Mouse (Mus musculus) lung, embryonic 16.5 days (tissue): ENCODE measurements at regions not wholly inside any gene's neighbourhood (a gene's known extent, or its start where the extent isn't known, plus 50 kb on each side); places are given as distances from the start of the nearest gene placed in this dataset.

Experiments
- ATAC-seq: fragments of 200-750 bp; cut with Nextera tagmentation; 2 replicates; pipeline ENCODE4 v1.8.0; 2017; ENCODE audit warnings: low read depth, mild to moderate bottlenecking, moderate library complexity
- H3K27ac ChIP-seq: fragments of 300-500 bp; sonication (generic); 2 replicates; pipeline ENCODE4 v1.5.1; 2014; ENCODE audit warnings: mild to moderate bottlenecking, control low read depth, low read length
- H3K27me3 ChIP-seq: fragments of 300-500 bp; sonication (generic); 2 replicates; pipeline ENCODE4 v1.6.1; 2014; ENCODE audit warnings: low read depth, low read length, mixed read lengths; ENCODE audit not compliant: control insufficient read depth, insufficient read depth
- H3K36me3 ChIP-seq: fragments of 300-500 bp; sonication (generic); 2 replicates; pipeline ENCODE4 v1.6.1; 2014; ENCODE audit warnings: low read length; ENCODE audit not compliant: control insufficient read depth, insufficient read depth
- H3K4me1 ChIP-seq: fragments of 300-500 bp; sonication (generic); replicated peaks from 2 replicates; pipeline ENCODE4 v1.6.1; 2014; ENCODE audit warnings: low read length, mixed read lengths; ENCODE audit not compliant: control insufficient read depth, insufficient read depth
- H3K4me2 ChIP-seq: fragments of 300-500 bp; sonication (generic); 2 replicates; pipeline ENCODE4 v1.6.1; 2014; ENCODE audit warnings: low read depth, low read length, control low read depth
- H3K4me3 ChIP-seq: fragments of 300-500 bp; sonication (generic); 2 replicates; pipeline ENCODE4 v1.5.1; 2014; ENCODE audit warnings: mild to moderate bottlenecking, low read length, control low read depth
- H3K9ac ChIP-seq: fragments of 300-500 bp; sonication (generic); 2 replicates; pipeline ENCODE4 v1.6.1; 2014; ENCODE audit warnings: low read length, control low read depth
- H3K9me3 ChIP-seq: fragments of 300-500 bp; sonication (generic); 2 replicates; pipeline ENCODE4 v1.6.1; 2016; ENCODE audit warnings: low read length; ENCODE audit not compliant: control insufficient read depth
- WGBS: fragments of 180-500 bp; shearing (Covaris S2); extraction: QIAGEN DNeasy Blood & Tissue Kit; methylation state at CpG from one replicate; pipeline ENCODE4 v1.1.7; 2014; 5-methylcytosine and 5-hydroxymethylcytosine counted together

DNA sequence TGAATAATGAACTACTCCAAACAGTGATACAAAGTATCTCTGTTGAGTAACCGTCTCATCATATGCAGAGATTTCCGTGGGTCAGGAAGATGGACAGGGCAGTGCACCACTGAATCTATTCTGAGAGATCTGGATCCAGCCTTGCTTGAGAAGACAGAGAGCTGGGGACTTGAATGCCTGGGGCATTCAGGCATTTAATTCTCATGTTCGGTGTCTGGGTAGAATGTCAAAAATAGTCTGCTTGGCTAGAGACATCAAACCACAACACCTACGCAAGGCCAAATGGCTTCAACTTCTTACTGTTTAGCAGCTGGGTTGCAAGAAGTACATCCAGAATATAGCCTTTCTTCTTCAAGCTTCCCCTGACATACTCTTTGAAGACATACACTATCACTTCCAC lies 194.1 kb upstream of the Tbx18 start:
- Histone ChIP-seq H3K9ac (no peak overlapping the region), H3K9me3 (no peaks in the 10 kb centered on the region), H3K4me1 (no peaks in the 10 kb centered on the region), H3K4me2 (no peak overlapping the region), H3K27ac (no peak overlapping the region), H3K27me3 (no peaks in the 10 kb centered on the region), H3K4me3 (no peak overlapping the region), H3K36me3 (no peaks in the 10 kb centered on the region)
- no peak for ATAC-seq
- WGBS, result 85% methylated on average over 4 of the region's 4 CpGs

DNA sequence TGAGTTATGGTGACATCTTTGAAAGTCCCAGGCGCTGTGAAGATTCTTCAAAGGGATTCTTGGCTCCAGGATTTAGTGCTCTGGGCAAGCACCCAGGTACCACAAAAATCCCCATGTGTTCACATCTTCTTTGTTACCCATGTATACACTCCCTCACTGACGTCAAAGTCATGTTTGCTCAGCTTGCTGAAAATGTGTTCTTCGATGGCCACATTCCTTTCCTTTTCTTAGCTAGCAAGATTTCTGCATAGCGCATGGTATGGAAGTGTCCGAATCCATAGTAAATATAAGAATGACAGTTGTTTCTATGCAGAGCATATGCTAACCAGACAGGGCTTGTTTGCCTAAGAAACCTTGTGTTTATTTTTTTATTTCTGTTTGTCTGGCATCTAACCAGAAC lies 202.2 kb upstream of the Tbx18 start:
- 49% methylated on average over 5 of the region's 5 CpGs for WGBS
- H3K27me3 ChIP-seq, result no peaks in the 10 kb centered on the region
- H3K27ac ChIP-seq, result no peak overlapping the region
- H3K4me1 ChIP-seq, result no peaks in the 10 kb centered on the region
- H3K36me3 ChIP-seq, result no peaks in the 10 kb centered on the region
- no peak for ATAC-seq
- no peaks in the 10 kb centered on the region for H3K9me3 ChIP-seq
- H3K9ac ChIP-seq, result no peak overlapping the region
- no peak overlapping the region for H3K4me2 ChIP-seq
- no peak overlapping the region for H3K4me3 ChIP-seq

DNA sequence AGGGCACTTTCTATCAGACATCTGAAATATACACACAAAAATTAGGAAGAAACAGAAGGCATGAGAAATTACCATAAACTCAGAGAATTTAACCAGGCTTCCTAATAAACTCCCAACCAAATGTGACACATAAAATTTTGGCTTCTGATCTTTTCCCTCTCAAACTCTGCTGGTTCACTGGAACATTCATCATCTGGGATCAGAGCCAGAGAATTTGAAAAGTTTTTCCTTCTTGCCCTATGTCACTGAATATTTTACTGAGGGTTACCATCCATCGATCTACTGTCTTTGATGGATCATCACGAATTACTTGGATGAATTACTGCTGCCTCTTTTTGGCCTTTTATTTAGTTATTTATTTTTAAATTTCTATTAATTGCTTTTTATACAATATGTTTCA lies 221.4 kb upstream of the Tbx18 start:
- WGBS, result 66% methylated on average over 2 of the region's 2 CpGs
- H3K4me1 ChIP-seq, result no peaks in the 10 kb centered on the region
- ATAC-seq, result no peak
- no peak overlapping the region for H3K4me2 ChIP-seq
- H3K36me3 ChIP-seq, result no peaks in the 10 kb centered on the region
- no peaks in the 10 kb centered on the region for H3K9me3 ChIP-seq
- H3K27ac ChIP-seq, result no peak overlapping the region
- H3K4me3 ChIP-seq, result no peak overlapping the region
- H3K9ac ChIP-seq, result no peak overlapping the region
- H3K27me3 ChIP-seq, result no peaks in the 10 kb centered on the region

GRCm38 (mm10) chr9:87954941-87955340 lies 223.9 kb upstream of the Tbx18 start:
- H3K36me3 ChIP-seq, result no peaks in the 10 kb centered on the region
- no peak overlapping the region for H3K9ac ChIP-seq
- H3K9me3 ChIP-seq, result no peaks in the 10 kb centered on the region
- no peaks in the 10 kb centered on the region for H3K4me1 ChIP-seq
- H3K27me3 ChIP-seq, result no peaks in the 10 kb centered on the region
- no peak for ATAC-seq
- no peak overlapping the region for H3K27ac ChIP-seq
- H3K4me3 ChIP-seq, result no peak overlapping the region
- H3K4me2 ChIP-seq, result no peak overlapping the region

DNA sequence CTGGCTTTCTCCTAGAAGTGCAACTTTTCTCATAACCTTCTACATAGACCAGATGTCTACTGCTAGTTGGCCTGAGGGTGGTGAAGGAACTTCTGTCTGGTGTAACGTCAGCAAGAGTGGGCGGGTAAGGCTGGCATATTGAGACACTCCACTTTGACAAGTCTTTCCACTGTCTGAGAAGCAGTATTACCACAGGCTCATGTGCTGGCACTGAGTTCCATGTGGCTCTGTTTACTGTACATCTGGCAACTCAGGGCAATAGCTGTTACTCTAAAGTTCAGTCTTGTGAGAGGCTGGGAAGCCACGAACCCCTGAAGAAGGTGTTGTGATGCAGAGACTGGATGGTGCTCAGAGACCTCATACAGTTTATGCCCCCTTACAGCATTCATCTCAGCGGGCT lies 230.7 kb upstream of the Tbx18 start:
- Histone ChIP-seq H3K27me3 (no peaks in the 10 kb centered on the region), H3K9ac (no peak overlapping the region), H3K4me1 (peaks cover 5% of the 10 kb centered on the region; the same call in 1 of the 2 replicates), H3K9me3 (no peaks in the 10 kb centered on the region), H3K27ac (no peak overlapping the region), H3K36me3 (no peaks in the 10 kb centered on the region), H3K4me3 (no peak overlapping the region), H3K4me2 (no peak overlapping the region)
- ATAC-seq, result no peak
- WGBS, result 84% methylated on average over 4 of the region's 4 CpGs

DNA sequence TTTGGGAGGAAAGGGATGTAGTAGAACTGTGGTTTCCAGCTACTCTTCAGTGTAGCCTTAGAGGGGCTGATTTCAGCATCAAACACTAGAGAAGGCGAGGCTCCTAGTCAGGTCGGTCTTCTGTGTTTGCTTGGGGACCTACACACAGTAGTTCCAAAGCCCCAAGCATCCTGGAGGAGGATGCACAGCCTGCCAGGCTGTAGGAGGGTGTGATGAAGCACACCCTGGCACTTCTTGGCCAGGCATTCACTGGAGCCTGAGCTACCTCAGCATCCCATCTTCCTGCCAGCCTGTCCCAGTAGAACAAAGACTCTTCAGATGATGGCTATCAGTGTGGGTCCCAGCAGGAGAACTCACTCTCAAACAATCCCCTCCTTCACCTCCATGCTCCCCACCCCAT lies 233.4 kb upstream of the Tbx18 start:
- Histone ChIP-seq H3K9ac (no peak overlapping the region), H3K36me3 (no peaks in the 10 kb centered on the region), H3K4me3 (no peak overlapping the region), H3K27me3 (no peaks in the 10 kb centered on the region), H3K27ac (no peak overlapping the region), H3K4me1 (peaks cover 5% of the 10 kb centered on the region; the same call in 1 of the 2 replicates), H3K4me2 (no peak overlapping the region), H3K9me3 (no peaks in the 10 kb centered on the region)
- ATAC-seq, result no peak
- WGBS, result 57% methylated on average over 2 of the region's 2 CpGs

- H3K4me2 ChIP-seq, result 0 out of 2 replicates have a peak overlapping the region, but pooled peaks have one; percentile 2
- no peak overlapping the region for H3K4me3 ChIP-seq
- WGBS, result 30% methylated on average over 3 of the region's 3 CpGs
- peak overlapping the region; percentile 36; the same call in 1 of the 2 replicates for H3K27ac ChIP-seq
- H3K27me3 ChIP-seq, result no peaks in the 10 kb centered on the region
- ATAC-seq, result no peak
- no peak overlapping the region for H3K9ac ChIP-seq
- H3K36me3 ChIP-seq, result no peaks in the 10 kb centered on the region
- H3K9me3 ChIP-seq, result no peaks in the 10 kb centered on the region
- peaks cover 5% of the 10 kb centered on the region; the same call in 1 of the 2 replicates for H3K4me1 ChIP-seq
These were observed 234.2 kb upstream of the Tbx18 start for GRCm38 (mm10) chr9:87965103-87965780.

DNA sequence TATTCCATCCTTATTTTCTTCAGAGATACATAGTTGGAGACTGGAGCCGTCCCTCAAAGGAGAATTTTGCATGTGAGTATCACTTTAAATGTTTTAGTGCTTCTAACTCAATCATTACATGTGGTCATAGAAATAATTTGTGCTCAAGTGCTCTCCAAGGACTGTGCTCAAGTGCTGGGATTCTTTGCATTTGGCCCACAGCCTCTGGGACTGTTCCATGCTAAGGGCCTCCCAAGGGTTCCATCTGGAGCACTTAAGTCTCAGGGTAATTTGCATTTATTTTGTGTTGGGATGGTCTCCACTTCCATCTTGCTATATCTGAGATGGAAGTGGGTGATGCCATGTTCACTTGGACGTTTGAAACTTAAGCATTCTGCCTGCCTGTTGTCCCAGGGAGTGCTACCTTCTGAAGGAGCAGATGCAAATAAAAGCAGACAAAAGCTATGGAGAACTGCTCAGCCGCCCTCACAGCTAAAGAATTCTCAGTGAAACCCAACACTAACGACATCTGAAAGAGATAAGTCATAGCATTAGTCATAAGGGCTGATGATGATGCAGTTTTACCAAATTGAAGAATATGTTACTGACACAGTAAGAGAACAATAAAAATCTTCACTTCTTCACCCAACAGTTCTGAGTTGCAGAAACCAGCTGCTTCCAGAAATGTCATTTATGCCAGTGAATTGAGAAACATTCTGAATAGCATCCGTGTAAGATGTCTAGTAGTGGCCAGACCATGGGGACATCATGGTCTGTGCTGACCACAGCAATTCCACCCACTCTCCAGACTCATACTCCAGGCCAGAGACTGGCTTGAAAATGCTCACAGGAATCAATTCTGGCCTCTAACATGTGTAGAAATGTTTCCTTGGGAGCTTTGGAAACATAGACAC lies 237.4 kb upstream of the Tbx18 start:
- no peak overlapping the region for H3K9ac ChIP-seq

DNA sequence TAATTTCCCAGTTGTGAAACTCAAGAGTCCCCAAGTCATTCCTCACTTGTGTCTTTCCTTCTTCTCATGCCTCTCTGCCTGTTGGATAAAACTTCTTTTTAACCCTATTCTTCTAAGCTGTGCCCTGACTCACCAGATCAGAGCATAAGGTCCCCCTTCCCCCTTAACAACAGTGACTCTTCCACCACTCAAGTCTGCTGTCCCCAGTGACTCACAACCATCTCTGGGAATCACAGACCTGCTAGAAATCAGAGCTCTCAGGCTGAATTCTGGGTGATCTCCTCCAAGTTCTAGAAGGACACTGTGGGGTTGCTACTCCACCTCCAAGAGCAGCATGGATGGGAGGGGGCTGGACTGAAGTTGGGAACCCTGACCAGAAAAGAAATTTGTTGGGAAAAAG lies 239.5 kb upstream of the Tbx18 start:
- H3K36me3 ChIP-seq, result no peaks in the 10 kb centered on the region
- no peak overlapping the region for H3K27ac ChIP-seq
- H3K4me3 ChIP-seq, result no peak overlapping the region
- no peak for ATAC-seq
- no peaks in the 10 kb centered on the region for H3K9me3 ChIP-seq
- H3K9ac ChIP-seq, result no peak overlapping the region
- H3K4me1 ChIP-seq, result peaks cover 3% of the 10 kb centered on the region; the same call in 1 of the 2 replicates
- no peak overlapping the region for H3K4me2 ChIP-seq
- H3K27me3 ChIP-seq, result no peaks in the 10 kb centered on the region

More for the DNA sequence above, 237.4 kb upstream of the Tbx18 start:
- H3K4me3 ChIP-seq, result no peak overlapping the region
- peak; percentile 72 for ATAC-seq
- peaks cover 5% of the 10 kb centered on the region; the same call in 1 of the 2 replicates for H3K4me1 ChIP-seq
- H3K27ac ChIP-seq, result no peak overlapping the region
- H3K36me3 ChIP-seq, result no peaks in the 10 kb centered on the region
- 41% methylated on average over 5 of the region's 5 CpGs for WGBS
- H3K27me3 ChIP-seq, result no peaks in the 10 kb centered on the region
- no peaks in the 10 kb centered on the region for H3K9me3 ChIP-seq
- no peak overlapping the region for H3K4me2 ChIP-seq
